Mouse (Mus musculus): ENCODE data around the gene Ppm1e.
A peak's percentile ranks its signal among the peaks of the same experiment; 100 is the strongest.
"Not testable (repeated sequence)": the region's sequence is repeated elsewhere in the genome, so short reads cannot be mapped to it uniquely, and the experiment has no call there.

Ppm1e gene

GRCm38 (mm10) chr11:87309329-87310074 is 49.3 kb downstream of the Ppm1e start:
- no peak for DNase-seq (ENCODE audit: low spot score in 2 of 2)

- DNase-seq (ENCODE audit: low spot score in 2 of 2): no peak
Measured at GRCm38 (mm10) chr11:87299066-87299465, 59.8 kb downstream of the Ppm1e start.

DNA sequence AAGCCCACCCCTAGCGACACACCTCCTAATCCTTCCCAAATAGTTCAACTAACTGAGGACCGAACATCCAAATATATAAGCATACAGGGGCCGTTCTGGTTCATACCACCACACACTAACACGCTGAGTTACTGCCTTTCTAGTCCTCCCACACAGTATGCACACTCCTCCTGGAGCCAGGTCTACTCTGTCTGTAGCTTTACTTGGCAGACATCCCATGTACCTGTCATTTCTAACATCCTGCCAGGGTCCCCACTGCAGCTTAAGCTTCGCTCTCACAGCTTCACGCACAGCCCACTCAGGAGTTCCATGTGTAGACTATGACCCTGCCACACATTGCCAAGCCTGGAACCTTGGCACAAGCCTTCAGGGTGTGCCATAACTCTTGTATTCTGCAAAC is 62.4 kb downstream of the Ppm1e start:
- DNase-seq (ENCODE audit: low spot score in 2 of 2): no peak

- no peak for DNase-seq (ENCODE audit: low spot score in 2 of 2)
Measured at GRCm38 (mm10) chr11:87295636-87296035, 63.2 kb downstream of the Ppm1e start.

DNA sequence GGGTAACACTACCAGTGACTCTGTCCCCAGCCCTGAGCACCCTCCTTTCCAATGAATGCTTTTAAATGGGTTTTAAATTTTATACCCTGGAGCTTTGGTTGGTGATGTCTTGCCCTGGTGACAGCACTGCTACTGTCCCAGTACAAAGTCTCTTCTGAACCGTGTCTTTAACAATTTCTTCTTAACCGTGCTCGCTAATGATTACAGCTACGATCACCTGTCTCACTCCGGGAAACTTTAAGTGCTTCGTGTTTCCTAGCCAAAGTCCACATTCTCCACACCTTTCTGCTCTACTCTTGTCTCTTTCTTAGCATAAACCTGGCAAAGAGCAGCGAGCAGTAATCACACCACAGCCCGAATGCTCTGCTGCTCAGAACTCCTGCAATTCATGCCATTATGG is 69.5 kb downstream of the Ppm1e start:
- no peak for DNase-seq (ENCODE audit: low spot score in 2 of 2)

DNA sequence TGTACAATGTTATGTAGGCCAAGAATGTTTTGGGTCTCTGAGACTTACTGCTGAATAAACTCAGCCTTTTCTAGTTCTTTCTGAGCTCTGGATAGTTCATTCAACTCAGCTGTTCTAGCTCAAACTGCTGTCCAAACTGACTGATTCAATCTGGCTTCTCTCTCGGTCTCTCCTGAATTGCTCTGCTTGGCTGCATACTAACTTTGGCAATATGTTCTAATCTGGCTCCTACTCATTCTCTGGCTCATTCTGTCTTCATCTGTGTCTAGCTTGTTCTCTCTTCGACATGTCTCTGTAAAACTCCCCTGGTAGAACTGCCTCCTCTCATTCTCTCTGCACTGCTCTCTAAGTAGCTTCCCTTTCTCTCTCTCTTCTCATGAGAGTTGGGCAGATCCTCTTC is 72.6 kb downstream of the Ppm1e start:
- DNase-seq (ENCODE audit: low spot score in 2 of 2): no peak

- no peak for DNase-seq (ENCODE audit: low spot score in 2 of 2)
Measured at GRCm38 (mm10) chr11:87281907-87282475, 76.8 kb downstream of the Ppm1e start.

DNA sequence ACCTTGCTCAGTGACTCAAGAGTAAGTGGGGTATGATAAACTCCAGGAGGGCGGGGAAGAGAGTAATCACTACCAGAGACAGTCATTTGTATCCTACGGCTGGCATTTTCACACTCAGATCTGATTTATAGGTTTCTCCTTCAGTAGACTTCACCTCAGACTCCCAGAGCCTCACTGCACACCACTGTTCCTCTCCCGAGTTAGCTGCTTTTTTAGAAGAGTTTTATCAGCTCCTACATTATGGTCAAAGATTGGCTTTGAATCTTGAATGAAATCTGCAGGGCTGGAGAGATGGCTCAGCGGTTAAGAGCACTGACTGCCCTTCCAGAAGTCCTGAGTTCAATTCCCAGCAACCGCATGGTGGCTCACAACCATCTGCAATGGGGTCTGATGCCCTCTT is 79.4 kb downstream of the Ppm1e start:
- DNase-seq (ENCODE audit: low spot score in 2 of 2): no peak

- no peak for DNase-seq (ENCODE audit: low spot score in 2 of 2)
Measured at GRCm38 (mm10) chr11:87278807-87279206, 80.0 kb downstream of the Ppm1e start.

GRCm38 (mm10) chr11:87276240-87276985 is 82.4 kb downstream of the Ppm1e start:
- no peak for DNase-seq (ENCODE audit: low spot score in 2 of 2)

- DNase-seq (ENCODE audit: low spot score in 2 of 2): no peak
Measured at GRCm38 (mm10) chr11:87275420-87276048, 83.3 kb downstream of the Ppm1e start.

GRCm38 (mm10) chr11:87272725-87273124 is 86.1 kb downstream of the Ppm1e start:
- DNase-seq (ENCODE audit: low spot score in 2 of 2): no peak

GRCm38 (mm10) chr11:87271479-87271878 is 87.3 kb downstream of the Ppm1e start:
- no peak for DNase-seq (ENCODE audit: low spot score in 2 of 2)

DNA sequence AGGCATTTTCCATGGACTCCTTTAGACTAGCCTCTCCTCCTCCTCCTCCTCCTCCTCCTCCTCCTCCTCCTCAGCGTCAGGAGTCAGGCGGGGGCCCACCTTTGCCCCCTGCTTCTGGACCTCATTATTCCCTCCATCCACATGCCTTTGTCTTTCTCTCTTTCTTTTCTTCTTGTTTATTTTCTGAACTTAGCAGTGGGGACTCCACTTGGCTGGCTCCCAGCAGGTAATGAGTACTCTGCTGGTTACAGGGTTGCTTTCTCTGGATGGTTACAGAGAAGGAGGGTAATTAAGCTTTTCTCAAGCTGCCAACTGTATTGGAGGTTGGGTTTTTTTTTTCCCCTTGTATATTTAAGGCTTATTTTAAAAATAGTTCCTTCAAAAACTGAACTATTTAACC is 87.9 kb downstream of the Ppm1e start:
- peak in 1 of 2 experiments; percentile 34 for DNase-seq (ENCODE audit: low spot score in 2 of 2)

DNA sequence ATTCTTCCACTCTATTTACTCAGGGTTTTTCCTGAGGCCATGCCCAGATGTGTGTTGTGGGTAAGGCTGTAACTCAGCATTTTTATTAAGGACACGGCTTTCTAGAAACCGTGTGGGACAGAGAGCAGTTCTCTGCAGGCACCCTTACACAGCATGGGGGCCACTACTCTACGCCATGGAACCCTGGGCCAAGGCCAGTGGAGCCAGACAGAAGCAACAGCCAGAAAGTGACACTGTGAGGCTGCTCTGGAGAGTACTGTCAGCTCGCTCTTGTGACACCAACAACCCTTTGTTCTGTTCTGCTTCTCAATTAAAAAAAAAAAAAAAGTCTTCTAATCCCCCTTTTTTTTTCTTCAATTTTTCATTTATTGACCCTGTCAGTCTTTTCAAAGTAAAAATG is 88.4 kb downstream of the Ppm1e start:
- DNase-seq (ENCODE audit: low spot score in 2 of 2): no peak

GRCm38 (mm10) chr11:87268803-87269202 is 90.0 kb downstream of the Ppm1e start:
- DNase-seq (ENCODE audit: low spot score in 2 of 2): no peak

- DNase-seq (ENCODE audit: low spot score in 2 of 2): no peak
Measured at GRCm38 (mm10) chr11:87266246-87266645, 92.6 kb downstream of the Ppm1e start.

DNA sequence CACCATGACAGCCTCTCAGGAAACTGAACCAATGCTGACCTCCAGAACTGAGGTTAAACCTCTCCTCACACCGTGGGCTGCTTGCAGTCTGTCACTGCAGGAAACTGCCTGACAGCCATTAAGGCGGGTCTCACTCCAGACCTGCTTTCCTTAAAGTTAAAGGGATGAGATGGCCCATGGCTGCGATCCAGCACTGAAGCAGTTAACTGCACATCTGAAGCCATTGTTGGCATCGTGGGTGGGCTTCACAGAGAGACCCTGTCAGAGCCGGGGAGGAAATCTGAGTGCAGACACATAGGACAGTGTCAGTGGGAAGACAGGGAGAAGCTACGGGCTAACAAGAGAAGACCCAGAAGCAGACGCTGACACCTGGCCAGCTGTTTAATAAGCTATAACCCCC is 94.9 kb downstream of the Ppm1e start:
- DNase-seq (ENCODE audit: low spot score in 2 of 2): no peak

- not testable (repeated sequence) for DNase-seq (ENCODE audit: low spot score in 2 of 2)
Measured at GRCm38 (mm10) chr11:87261705-87262104, 97.1 kb downstream of the Ppm1e start.

GRCm38 (mm10) chr11:87259792-87260191 is 99.0 kb downstream of the Ppm1e start:
- no peak for DNase-seq (ENCODE audit: low spot score in 2 of 2)

GRCm38 (mm10) chr11:87257282-87257681 is 101.5 kb downstream of the Ppm1e start:
- DNase-seq (ENCODE audit: low spot score in 2 of 2): no peak

DNA sequence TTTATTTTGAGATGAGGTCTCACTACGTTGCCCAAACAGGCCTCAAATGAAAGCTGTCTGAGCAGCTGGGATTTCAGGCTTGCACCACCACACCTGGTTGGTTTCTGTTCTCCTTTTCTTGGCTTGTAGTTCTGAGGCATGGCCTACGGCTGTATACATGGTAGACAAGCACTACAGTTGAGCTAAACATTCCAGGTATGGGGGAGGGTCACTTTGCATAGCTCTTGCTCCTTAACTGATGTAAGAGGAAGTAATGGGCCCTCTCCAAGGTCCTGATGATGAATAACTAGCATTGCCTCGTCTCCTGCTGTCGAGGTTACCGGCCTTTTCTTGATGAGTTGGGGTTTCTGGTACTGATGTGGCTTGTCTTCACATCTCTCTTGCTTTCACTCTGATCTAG is 104.7 kb downstream of the Ppm1e start:
- no peak for DNase-seq (ENCODE audit: low spot score in 2 of 2)
